Mouse (Mus musculus) large intestine, adult 2 months (tissue): ENCODE measurements around the gene Rbfox1. TPM values are rescaled to one million over a fixed set of nuclear protein-coding genes. Genes with fewer than 3 reads are reported as not detected.

ENCODE experiments used
- DNase-seq: peaks from one replicate; pipeline ENCODE4 v3.0.0-alpha.2; 2012; ENCODE audit warnings: low read depth, low spot score
- WGBS: fragments of 180-500 bp; shearing (Covaris S2); methylation state at CpG from one replicate; pipeline ENCODE4 v1.1.7; 2018; 5-methylcytosine and 5-hydroxymethylcytosine counted together
- polyA plus RNA-seq: library from polyadenylated mRNA; depleted of rRNA; stranded (reverse); fragments of >200 nt; gene quantifications from 2 replicates; pipeline ENCODE4 v1.2.3, GENCODE M21; 2012

The Rbfox1 gene
- polyA plus RNA-seq, 1 experiment: 0.22 TPM

DNA sequence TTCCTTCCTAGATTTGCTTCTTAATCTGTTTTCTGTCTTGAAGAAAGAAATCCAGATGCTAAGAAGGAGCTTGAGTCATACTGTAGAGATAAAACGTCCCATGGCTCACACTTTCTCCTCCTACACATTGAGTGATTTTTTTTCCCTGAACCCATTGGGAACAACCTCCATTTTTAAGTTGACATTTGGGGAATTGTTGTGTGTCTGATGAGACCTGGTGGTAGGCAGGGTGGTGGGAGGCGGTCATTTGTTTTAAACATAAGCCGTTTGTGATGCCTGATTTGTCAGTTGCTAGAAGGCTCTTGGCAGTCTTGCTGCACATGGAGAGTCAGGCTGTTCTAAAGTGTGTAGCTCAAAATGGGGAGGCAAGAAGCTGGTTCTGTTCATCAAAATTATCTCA is 76.6 kb downstream of the Rbfox1 start:
- no peak for DNase-seq
- WGBS: 77% methylated on average over 3 of the region's 3 CpGs

DNA sequence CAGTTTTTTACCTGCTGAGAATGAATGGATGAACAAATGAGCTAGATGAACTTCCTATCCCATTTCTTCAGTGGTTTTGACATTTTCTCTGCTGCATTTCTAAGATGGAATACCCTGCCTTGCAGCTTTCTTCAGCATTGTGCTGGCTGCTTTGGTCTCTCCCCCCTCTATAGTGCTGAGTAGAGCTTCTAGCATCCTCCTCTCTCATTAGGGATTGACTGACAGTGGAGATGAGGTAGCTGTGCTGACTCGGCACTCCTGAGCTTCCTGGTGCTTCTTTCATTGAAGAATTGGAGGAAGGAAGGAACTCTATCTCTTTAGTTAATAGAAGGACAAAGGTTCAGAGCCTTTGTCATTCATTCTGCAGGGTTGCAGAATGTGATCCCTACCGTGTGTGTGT is 89.0 kb downstream of the Rbfox1 start:
- 57% methylated on average over 2 of the region's 2 CpGs for WGBS
- no peak for DNase-seq

DNA sequence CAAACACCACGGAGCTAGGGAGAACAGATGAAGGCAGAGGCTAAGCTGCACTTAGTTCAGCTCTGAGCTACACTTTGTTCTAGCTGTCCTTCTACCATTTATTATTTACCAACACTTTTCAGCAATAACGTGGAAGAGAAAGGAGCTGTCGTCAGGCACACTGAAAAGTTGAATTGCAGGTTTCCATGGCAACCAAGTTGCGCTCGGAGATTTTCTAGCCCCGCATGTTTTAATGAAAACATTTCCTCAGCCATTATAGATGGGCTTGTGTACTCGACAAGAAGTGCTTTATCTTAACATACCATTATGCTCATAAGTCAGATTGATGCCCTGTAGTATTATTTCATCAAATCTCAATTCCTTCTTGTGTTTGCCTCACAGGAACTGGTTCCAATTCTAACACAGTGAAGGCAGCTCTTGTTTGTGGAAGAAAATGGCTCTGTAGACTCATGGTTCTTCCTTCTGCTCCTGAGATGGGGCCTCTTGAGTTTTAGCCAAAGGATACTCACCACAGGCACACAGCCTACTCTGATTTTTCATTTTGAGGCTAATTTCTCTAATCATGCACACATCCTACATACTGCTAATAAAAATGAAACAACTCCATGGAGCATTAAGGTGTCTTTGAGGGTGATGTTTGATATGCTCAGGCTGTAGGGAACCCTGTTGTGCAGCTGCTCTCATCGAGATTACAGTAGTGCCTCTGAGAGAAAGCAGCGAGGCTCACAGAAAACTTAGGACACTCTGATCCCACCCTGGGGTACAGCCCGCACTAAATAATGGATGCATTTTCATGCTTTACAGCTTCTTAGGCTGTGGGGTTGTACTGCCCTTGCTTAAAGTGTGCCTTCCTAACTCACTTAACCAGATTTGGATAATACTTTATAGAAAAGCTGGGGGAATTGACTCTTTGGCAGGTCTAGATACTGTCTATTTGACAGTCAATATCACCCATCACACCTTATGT is 107.2 kb downstream of the Rbfox1 start:
- DNase-seq: no peak
- 54% methylated on average over 10 of the region's 10 CpGs for WGBS

- WGBS: 74% methylated on average over 4 of the region's 4 CpGs
- no peak for DNase-seq
Measured at GRCm38 (mm10) chr16:5997136-5997535, 112.0 kb downstream of the Rbfox1 start.

DNA sequence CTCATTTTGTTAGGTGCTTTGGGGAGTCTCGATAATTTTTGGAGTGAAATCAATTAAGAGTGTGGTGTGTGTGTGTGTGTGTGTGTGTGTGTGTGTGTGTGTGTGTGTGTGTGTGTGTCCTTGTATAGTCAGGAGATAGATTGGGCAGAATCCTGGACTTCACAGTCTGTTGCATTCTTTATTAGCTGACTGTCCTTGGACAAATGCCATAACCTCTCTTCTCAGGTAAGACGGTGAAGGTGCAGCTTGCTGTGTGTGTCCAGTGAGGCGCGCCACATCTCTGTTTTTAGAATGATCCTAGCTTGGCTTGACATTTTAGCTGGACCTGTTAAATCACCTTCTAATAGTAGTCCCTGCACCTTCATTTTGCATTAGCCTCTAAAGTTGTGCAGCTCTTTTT is 112.5 kb downstream of the Rbfox1 start:
- DNase-seq: no peak
- WGBS: 71% methylated on average over 4 of the region's 4 CpGs

DNA sequence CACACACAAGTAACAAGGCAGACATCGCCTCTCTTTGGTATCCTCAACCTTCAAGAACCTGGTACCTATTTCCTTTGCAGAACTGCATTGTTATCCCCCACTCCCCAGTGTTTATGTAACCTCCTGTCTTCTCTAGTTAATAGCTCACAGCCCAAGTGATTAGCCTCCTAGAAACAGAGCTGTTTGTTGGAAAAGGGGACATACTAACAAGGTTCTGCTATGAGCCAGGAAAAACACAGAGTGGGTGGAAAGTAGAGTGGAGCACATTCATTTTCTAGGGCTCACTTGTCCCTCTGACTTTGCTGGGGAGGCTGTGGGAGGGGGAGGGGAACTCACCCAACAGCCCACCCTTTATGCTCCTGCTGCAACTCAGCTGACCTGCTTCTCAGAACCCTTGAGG is 114.9 kb downstream of the Rbfox1 start:
- WGBS: 29% methylated on average over 1 of the region's 1 CpGs
- no peak for DNase-seq

DNA sequence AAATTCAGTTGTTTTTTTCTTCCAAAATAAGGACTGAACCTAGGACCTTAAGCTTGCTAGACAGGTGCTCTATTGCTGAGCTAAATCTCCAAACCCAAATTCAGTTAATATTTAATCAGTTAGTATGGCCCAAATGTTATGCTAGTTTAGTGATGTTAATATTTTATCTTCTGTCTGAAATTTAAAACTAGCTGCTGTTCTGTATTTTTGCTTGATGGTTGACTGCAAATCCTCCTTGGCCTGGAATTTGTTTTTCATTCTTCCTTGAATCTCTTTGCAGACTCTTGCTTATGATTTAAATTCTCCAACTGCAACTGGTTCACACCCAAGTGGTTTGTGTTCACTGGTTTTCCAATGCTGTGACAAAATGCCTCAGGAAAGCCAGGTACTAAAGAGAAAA is 121.8 kb downstream of the Rbfox1 start:
- no peak for DNase-seq

DNA sequence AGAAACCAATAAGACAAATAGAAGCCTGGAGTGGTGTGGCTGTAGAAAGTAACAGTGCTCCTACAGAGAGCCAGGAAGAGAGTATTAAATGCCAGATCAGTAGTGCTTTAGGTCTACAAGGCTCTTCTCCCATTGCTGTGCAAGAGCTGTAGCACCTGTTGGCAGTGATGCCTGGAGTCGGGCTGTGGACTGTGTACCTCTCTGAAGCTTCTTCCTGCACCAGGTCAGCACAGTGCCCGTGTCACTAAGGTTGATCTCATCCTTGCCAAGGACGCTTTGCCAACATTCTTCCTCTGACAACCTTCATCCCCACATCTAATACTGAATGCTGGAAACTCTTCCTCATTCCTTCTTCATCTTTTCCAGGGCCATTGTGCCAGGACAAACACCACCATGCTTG is 127.7 kb downstream of the Rbfox1 start:
- no peak for DNase-seq
- WGBS: 59% methylated on average over 3 of the region's 3 CpGs

DNA sequence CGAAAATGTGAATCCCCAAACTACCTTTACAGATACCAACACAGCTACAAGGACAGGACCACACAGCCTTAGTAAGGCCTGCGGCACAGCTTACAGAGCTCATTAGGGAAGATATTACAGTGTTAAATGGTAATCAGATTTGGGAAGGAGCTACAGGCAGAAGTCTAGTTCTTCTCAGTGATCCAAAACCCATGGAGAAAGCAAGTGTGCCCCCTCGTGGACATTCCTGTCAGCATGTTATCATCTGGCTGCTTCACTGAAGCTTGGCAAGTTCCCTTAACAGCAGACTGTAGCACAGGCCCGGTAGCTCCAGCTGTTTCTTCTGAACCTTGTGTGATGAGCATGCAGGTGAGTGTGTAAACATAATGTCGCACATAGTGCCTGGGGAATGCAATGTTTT is 133.5 kb downstream of the Rbfox1 start:
- 30% methylated on average over 5 of the region's 5 CpGs for WGBS
- no peak for DNase-seq

DNA sequence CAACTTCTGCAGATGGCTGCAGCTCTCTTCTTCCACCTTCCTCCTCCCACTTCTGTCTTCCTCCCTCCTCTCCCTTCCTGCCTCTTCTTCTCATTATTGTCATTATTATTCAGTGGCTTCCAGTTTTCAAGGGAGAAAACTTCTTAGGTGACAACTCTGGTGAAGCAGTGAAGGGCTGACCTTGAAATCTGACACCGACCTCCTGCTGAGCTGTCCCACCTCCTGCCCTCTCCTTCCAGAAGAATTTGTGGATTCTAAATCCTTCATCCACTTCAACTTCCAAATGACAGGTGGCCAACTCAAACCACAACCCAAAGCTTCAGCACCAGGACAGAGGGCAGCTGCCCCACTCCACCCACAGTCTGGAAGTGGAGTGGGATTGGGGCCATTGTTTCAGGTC is 134.2 kb downstream of the Rbfox1 start:
- 29% methylated on average over 1 of the region's 1 CpGs for WGBS
- DNase-seq: no peak

- 59% methylated on average over 1 of the region's 1 CpGs for WGBS
- DNase-seq: no peak
Measured at GRCm38 (mm10) chr16:6031280-6031679, 146.1 kb downstream of the Rbfox1 start.

GRCm38 (mm10) chr16:6032563-6032962 is 147.4 kb downstream of the Rbfox1 start:
- 81% methylated on average over 7 of the region's 7 CpGs for WGBS
- DNase-seq: no peak

GRCm38 (mm10) chr16:6034876-6035275 is 149.7 kb downstream of the Rbfox1 start:
- DNase-seq: no peak
- 75% methylated on average over 3 of the region's 3 CpGs for WGBS

DNA sequence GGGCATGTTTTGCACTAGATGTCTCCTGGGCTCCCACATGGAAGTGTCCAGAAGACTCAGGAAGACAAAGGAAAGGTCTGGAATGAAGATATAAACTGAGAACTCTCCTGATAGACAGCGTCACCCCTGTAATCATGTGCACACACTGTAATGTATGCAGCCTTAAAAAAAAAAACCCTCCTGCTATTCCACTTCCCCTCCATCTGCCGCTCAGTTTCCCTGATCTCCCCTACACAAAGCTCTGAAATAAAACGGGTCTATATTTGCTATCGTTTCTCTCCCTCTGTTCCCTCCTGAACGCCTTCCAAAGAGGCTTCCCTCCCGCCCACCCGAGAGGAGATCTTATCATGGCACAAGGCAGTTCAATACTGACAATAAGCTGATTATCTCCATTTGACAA is 151.9 kb downstream of the Rbfox1 start:
- DNase-seq: no peak
- 74% methylated on average over 7 of the region's 7 CpGs for WGBS

DNA sequence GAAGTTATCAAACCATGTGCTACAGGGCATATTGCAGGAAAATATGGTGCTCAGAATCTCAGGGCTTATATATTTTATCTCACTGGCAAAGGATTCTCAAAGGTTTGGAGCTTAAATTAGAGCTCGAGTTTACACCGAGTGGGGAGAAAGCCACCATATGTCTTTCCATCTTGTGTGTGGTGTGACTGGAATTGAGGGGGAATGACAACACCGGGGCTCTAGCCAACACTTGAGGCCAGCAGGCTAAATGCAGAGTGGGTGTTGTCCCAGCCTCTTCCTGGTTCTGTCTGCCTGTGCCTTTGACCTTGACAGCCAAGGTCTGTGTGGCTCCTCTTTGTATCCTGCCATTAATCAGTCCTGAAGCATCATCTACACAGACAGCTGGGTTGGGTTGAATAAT is 157.6 kb downstream of the Rbfox1 start:
- WGBS: 65% methylated on average over 3 of the region's 3 CpGs
- no peak for DNase-seq

DNA sequence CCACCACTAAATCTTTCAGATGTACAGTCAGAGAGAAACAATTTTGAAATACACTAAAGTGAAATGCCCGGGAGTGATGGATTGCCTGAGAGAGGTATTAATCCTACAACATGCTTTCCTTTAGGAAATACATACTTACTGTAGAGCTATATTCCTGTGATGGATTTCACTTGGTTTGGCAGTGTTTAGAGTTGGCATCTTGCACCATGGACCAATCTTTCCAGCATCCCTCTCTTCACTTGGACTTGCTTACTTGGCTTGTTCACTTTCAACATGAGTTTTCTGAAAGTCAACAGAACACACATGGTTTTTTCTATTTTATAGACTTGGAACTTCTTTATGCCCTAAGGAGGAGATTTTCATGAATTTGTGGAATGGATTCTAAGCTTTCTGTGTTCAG is 163.4 kb downstream of the Rbfox1 start:
- no peak for DNase-seq
- 72% methylated on average over 1 of the region's 1 CpGs for WGBS

- 68% methylated on average over 1 of the region's 1 CpGs for WGBS
- DNase-seq: no peak
Measured at GRCm38 (mm10) chr16:6062495-6062894, 177.3 kb downstream of the Rbfox1 start.

DNA sequence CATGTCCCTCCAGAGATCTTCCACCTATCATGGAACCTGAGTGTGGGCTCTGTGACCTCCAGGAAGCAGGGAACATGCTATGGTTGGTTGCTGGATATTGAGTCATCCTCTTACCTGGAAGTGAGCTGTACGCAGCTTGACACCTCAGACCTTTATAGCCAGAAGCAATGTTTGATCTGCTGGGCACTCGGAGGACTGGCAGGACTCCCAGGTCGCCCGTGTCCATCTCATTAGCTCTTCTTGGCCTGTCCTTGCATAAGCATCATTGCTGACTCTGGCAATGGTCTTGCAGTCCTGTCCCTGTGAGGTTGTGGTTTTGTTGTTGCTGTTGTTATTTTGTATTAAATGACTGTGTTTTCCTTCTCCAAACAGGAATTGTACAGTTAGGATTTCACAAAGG is 180.3 kb downstream of the Rbfox1 start:
- 75% methylated on average over 4 of the region's 4 CpGs for WGBS
- no peak for DNase-seq

DNA sequence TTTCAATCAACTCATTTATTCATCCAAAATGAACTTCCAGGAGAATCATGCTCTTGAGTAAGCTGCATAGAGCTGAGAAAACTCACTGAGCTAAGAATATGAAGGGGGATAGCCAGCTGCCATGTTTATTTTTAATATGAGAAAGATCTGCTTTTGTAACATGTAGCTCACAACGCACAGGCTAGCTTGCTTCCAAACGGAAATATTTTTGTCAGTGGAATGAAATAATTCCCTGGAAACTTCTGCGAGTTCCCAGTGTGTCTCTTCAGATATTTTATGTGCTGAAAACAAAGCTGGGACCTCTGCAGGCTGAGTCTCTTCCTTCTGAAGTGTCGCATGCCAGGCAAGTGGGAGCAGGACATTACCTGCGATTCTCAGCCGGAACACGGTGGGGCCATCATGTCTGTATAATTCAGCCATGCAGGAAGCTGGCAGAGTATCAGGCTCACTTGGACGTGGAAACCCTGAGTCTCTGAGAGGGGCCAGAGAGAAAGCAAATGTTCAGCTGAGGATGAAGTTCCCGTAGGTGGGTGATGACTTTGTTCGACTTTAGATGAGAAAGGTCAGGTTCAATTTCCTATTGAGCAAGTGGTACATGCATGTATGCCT is 190.4 kb downstream of the Rbfox1 start:
- 75% methylated on average over 10 of the region's 10 CpGs for WGBS
- no peak for DNase-seq

DNA sequence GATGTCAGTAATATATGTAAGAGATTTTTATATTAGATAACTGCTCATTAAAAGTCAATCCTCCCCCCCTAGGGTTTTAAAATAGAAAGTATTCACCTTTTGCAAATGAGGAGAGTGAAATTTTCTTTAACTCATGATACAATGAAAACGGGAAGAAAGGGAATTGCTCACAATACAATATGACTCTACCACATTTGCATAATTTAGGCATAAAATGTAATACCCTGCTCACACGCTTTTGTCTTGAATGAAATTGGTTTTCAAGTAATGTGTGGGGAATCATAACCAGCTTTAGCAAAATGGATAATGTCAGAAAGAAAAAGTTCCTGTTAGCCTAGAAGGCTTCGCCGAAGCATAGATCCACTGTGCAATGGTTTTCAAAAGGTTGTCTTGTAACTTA is 193.9 kb downstream of the Rbfox1 start:
- no peak for DNase-seq
- 85% methylated on average over 4 of the region's 4 CpGs for WGBS

- 69% methylated on average over 7 of the region's 7 CpGs for WGBS
- no peak for DNase-seq
Measured at GRCm38 (mm10) chr16:6084701-6085365, 199.7 kb downstream of the Rbfox1 start.
